Mouse (Mus musculus): ENCODE results near the gene Egln2. TPM values are rescaled to one million over a fixed set of nuclear protein-coding genes. Genes with fewer than 3 reads are reported as not detected.
A peak's percentile ranks its signal among the peaks of the same experiment; 100 is the strongest.

The Egln2 gene
- 26.8 and 30.5 TPM in 2 replicates for polyA plus RNA-seq (2011; ENCODE audit: insufficient read length, low read depth, missing spikeins)

GRCm38 (mm10) chr7:27166614-27167474 is at the start of gene Egln2:
TSS of gene Egln2 (minus strand) at chr7:27166802.
- peak within 1 kb of the TSS; percentile 89 for H3K4me3 ChIP-seq (ENCODE audit: insufficient read depth, low read length)
- H3K4me1 ChIP-seq (ENCODE audit: control insufficient read depth, insufficient read depth, low read length): no peaks in the 10 kb centered on the region; the same call in none of the 2 replicates
- H3K27ac ChIP-seq (ENCODE audit: insufficient read depth, low read length): peak within 1 kb of the TSS; percentile 92
- peak; percentile 77 for TF ChIP-seq POLR2A (IDR thresholded peaks at IDR 0.05; ENCODE audit: low read depth, low read length)
- TF ChIP-seq CTCF (IDR thresholded peaks at IDR 0.05; ENCODE audit: borderline replicate concordance, insufficient read depth, low read length): no peak

DNA sequence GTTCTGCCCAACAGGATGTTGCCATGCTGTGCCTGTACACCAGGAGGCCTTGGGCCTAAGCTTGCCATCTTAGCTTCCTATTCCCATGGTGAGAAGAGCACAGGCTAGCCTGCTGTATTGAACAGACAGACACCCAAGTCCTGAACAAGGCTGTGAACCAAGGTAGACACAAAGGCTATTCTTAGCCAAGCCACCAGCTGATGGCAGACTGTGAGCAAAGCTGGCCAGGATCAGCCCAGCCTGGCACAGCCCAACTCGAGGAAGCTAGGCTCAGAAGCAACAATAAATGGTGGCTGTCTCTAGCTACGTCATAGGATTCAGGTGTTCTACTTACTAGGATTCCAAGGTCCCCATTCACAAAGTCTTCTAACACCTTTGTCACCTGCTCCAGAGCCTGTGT is 46.0 kb upstream of the Egln2 start:
- no peak overlapping the region for H3K4me3 ChIP-seq (ENCODE audit: insufficient read depth, low read length)
- H3K27ac ChIP-seq (ENCODE audit: insufficient read depth, low read length): no peak overlapping the region
- H3K4me1 ChIP-seq (ENCODE audit: control insufficient read depth, insufficient read depth, low read length): no peaks in the 10 kb centered on the region
- TF ChIP-seq CTCF (IDR thresholded peaks at IDR 0.05; ENCODE audit: borderline replicate concordance, insufficient read depth, low read length) (no peak), POLR2A (IDR thresholded peaks at IDR 0.05; ENCODE audit: low read depth, low read length) (no peak)

GRCm38 (mm10) chr7:27203730-27204449 is 37.3 kb upstream of the Egln2 start:
- Histone ChIP-seq H3K27ac (ENCODE audit: insufficient read depth, low read length) (no peak overlapping the region), H3K4me1 (ENCODE audit: control insufficient read depth, insufficient read depth, low read length) (no peaks in the 10 kb centered on the region), H3K4me3 (ENCODE audit: insufficient read depth, low read length) (no peak overlapping the region)
- no peak for TF ChIP-seq POLR2A (IDR thresholded peaks at IDR 0.05; ENCODE audit: low read depth, low read length)
- TF ChIP-seq CTCF (IDR thresholded peaks at IDR 0.05; ENCODE audit: borderline replicate concordance, insufficient read depth, low read length): no peak

GRCm38 (mm10) chr7:27198779-27199178 is 32.2 kb upstream of the Egln2 start:
- Histone ChIP-seq H3K4me3 (ENCODE audit: insufficient read depth, low read length) (no peak overlapping the region), H3K4me1 (ENCODE audit: control insufficient read depth, insufficient read depth, low read length) (peaks cover 9% of the 10 kb centered on the region), H3K27ac (ENCODE audit: insufficient read depth, low read length) (peak overlapping the region; percentile 95)
- no peak for TF ChIP-seq CTCF (IDR thresholded peaks at IDR 0.05; ENCODE audit: borderline replicate concordance, insufficient read depth, low read length)
- TF ChIP-seq POLR2A (IDR thresholded peaks at IDR 0.05; ENCODE audit: low read depth, low read length): no peak

- TF ChIP-seq CTCF (IDR thresholded peaks at IDR 0.05; ENCODE audit: borderline replicate concordance, insufficient read depth, low read length) (no peak), POLR2A (IDR thresholded peaks at IDR 0.05; ENCODE audit: low read depth, low read length) (peak; percentile 42)
- peaks cover 13% of the 10 kb centered on the region for H3K4me1 ChIP-seq (ENCODE audit: control insufficient read depth, insufficient read depth, low read length)
- H3K27ac ChIP-seq (ENCODE audit: insufficient read depth, low read length): peak overlapping the region; percentile 95
- H3K4me3 ChIP-seq (ENCODE audit: insufficient read depth, low read length): no peak overlapping the region
Observed at GRCm38 (mm10) chr7:27198355-27198754, 31.8 kb upstream of the Egln2 start.

GRCm38 (mm10) chr7:27197634-27198033 is 31.0 kb upstream of the Egln2 start:
- Histone ChIP-seq H3K27ac (ENCODE audit: insufficient read depth, low read length) (peak overlapping the region; percentile 95), H3K4me3 (ENCODE audit: insufficient read depth, low read length) (no peak overlapping the region), H3K4me1 (ENCODE audit: control insufficient read depth, insufficient read depth, low read length) (peaks cover 13% of the 10 kb centered on the region)
- TF ChIP-seq POLR2A (IDR thresholded peaks at IDR 0.05; ENCODE audit: low read depth, low read length) (no peak), CTCF (IDR thresholded peaks at IDR 0.05; ENCODE audit: borderline replicate concordance, insufficient read depth, low read length) (no peak)

DNA sequence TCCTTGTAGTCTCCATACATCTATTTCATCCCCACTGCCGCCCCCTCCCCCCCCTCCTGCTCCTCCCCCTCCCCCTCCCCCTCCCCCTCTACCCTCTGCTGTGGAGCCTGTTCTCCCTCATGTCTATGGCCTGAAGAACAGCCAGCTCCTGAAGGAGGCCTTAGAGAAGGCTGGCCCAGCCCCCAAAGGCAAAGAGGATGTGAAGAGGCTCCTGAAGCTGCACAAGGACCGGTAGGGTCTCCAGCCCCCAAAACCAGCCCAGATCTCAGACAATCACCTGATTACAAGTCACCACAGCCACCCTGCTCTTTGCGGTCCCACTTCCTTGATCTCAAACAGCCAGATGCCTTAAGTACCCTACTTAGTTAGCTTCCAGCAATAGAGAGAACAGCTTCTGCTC is 30.5 kb upstream of the Egln2 start:
- Histone ChIP-seq H3K4me3 (ENCODE audit: insufficient read depth, low read length) (no peak overlapping the region), H3K4me1 (ENCODE audit: control insufficient read depth, insufficient read depth, low read length) (peaks cover 13% of the 10 kb centered on the region), H3K27ac (ENCODE audit: insufficient read depth, low read length) (peak overlapping the region; percentile 95)
- TF ChIP-seq POLR2A (IDR thresholded peaks at IDR 0.05; ENCODE audit: low read depth, low read length) (no peak), CTCF (IDR thresholded peaks at IDR 0.05; ENCODE audit: borderline replicate concordance, insufficient read depth, low read length) (no peak)

- H3K4me1 ChIP-seq (ENCODE audit: control insufficient read depth, insufficient read depth, low read length): peaks cover 13% of the 10 kb centered on the region
- peak; percentile 81 for TF ChIP-seq POLR2A (IDR thresholded peaks at IDR 0.05; ENCODE audit: low read depth, low read length)
- no peak for TF ChIP-seq CTCF (IDR thresholded peaks at IDR 0.05; ENCODE audit: borderline replicate concordance, insufficient read depth, low read length)
Observed at GRCm38 (mm10) chr7:27195681-27196611, 29.3 kb upstream of the Egln2 start, which contains the start of the genes BC024978 and Snrpa. TSS of gene BC024978 (plus strand) at chr7:27195781. TSS of gene Snrpa (minus strand) at chr7:27196271.

DNA sequence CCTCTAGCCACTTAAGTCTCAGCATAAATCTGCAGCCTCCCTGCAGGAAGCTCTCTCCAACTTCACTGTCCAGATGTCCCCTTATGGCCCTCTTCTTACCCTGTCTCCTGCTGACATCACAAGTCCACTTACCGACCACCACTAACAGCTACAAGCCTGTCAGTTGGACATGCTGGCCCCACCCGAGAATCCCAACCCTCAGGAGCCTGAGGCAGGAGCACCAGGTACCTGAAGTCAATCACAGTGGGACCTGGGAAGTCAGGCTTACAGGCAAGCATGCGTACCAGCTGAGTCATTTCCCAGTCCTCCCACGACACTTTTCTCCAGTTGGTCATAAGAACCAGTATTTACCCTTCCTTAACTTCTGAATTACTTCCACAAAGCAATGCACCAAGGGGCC is 27.1 kb upstream of the Egln2 start:
- Histone ChIP-seq H3K4me1 (ENCODE audit: control insufficient read depth, insufficient read depth, low read length) (peaks cover 13% of the 10 kb centered on the region), H3K4me3 (ENCODE audit: insufficient read depth, low read length) (peak overlapping the region; percentile 17; the same call in 1 of the 2 replicates), H3K27ac (ENCODE audit: insufficient read depth, low read length) (no peak overlapping the region; the same call in 1 of the 2 replicates)
- no peak for TF ChIP-seq CTCF (IDR thresholded peaks at IDR 0.05; ENCODE audit: borderline replicate concordance, insufficient read depth, low read length)
- TF ChIP-seq POLR2A (IDR thresholded peaks at IDR 0.05; ENCODE audit: low read depth, low read length): no peak

More at GRCm38 (mm10) chr7:27195681-27196611, 29.3 kb upstream of the Egln2 start, which contains the start of the genes BC024978 and Snrpa:
- Histone ChIP-seq H3K4me3 (ENCODE audit: insufficient read depth, low read length) (peak within 1 kb of the TSS; percentile 90), H3K27ac (ENCODE audit: insufficient read depth, low read length) (peak within 1 kb of the TSS; percentile 98)

All from embryonic fibroblast, embryonic 13.5 days (primary cell).